ENCODE assay signal across 18 mouse cellular contexts in genomic region chr4:110120761-110121160, GRCm38 (mm10).
DNase-seq lines count a peak whose midpoint lies in the region; ATAC-seq lines count a peak whose summit lies in the region.
"Had no signal": no experiment of that assay in that cellular context is flagged by ENCODE, and none has a peak within 500 bp of the region (broad histone marks: within the 10 kb centered on the region; RNA-seq: fewer than 3 reads in every experiment).

No protein-coding gene starts in this region.

- 74% methylated on average over 9 of the region's 9 CpGs for WGBS in forebrain, embryonic 13.5 days
- WGBS in forebrain, embryonic 10.5 days: 89% methylated on average over 9 of the region's 9 CpGs
- WGBS in midbrain, embryonic 14.5 days: 36% methylated on average over 9 of the region's 9 CpGs

- no peak for DNase-seq in forebrain, embryonic 10.5 days (ENCODE audit: extremely low spot score, low spot score)
- peak; percentile 29 for DNase-seq in brain, adult 2 months (ENCODE audit: low read depth, low spot score)
- DNase-seq in forelimb bud, embryonic 11.5 days (ENCODE audit: low read depth, low spot score): peak; percentile 17
- peak; percentile 59 for DNase-seq in midbrain, embryonic 14.5 days
- DNase-seq in layer of hippocampus, adult 9-11 months: no peak
- no peak for DNase-seq in heart, adult 9 months (ENCODE audit: low spot score in 2 of 2)
- DNase-seq in urinary bladder, postnatal 14 days (ENCODE audit: low spot score): no peak
- DNase-seq: adrenal gland, postnatal 25 days; cerebellum, postnatal 36 days; gastrocnemius, postnatal 36 days; kidney, adult 9 months; liver; lung, embryonic 14.5 days; right cerebral cortex, postnatal 25 days; thymus, postnatal 36 days had no signal

- H3K27ac ChIP-seq in forebrain, embryonic 13.5 days: peak overlapping the region; percentile 27
- H3K27ac ChIP-seq in forebrain, embryonic 10.5 days: no peak overlapping the region
- H3K27ac ChIP-seq in midbrain, embryonic 14.5 days (replicated peaks; ENCODE audit: low read depth, low read length): peak overlapping the region; percentile 60
- H3K27ac ChIP-seq: heart, embryonic 13.5 days had no signal

- no peak overlapping the region for H3K4me3 ChIP-seq in forebrain, embryonic 13.5 days
- H3K4me3 ChIP-seq in forebrain, embryonic 10.5 days: no peak overlapping the region
- H3K4me3 ChIP-seq in midbrain, embryonic 14.5 days (replicated peaks; ENCODE audit: low read depth, low read length): no peak overlapping the region
- H3K4me3 ChIP-seq: heart, embryonic 13.5 days had no signal

- no peaks in the 10 kb centered on the region for H3K27me3 ChIP-seq in forebrain, embryonic 13.5 days
- no peaks in the 10 kb centered on the region for H3K27me3 ChIP-seq in forebrain, embryonic 10.5 days (ENCODE audit: poor library complexity, severe bottlenecking)
- no peaks in the 10 kb centered on the region for H3K27me3 ChIP-seq in midbrain, embryonic 14.5 days (ENCODE audit: control insufficient read depth, insufficient read depth, low read length)
- H3K27me3 ChIP-seq: heart, embryonic 13.5 days had no signal

- no peaks in the 10 kb centered on the region for H3K9me3 ChIP-seq in forebrain, embryonic 13.5 days (replicated peaks)
- H3K9me3 ChIP-seq in forebrain, embryonic 10.5 days: no peaks in the 10 kb centered on the region
- H3K9me3 ChIP-seq in midbrain, embryonic 14.5 days (ENCODE audit: control insufficient read depth, low read length): no peaks in the 10 kb centered on the region
- H3K9me3 ChIP-seq: heart, embryonic 13.5 days had no signal

- H3K4me1 ChIP-seq in forebrain, embryonic 13.5 days: 0 out of 2 replicates have a peak, but pooled peaks cover 10% of the 10 kb centered on the region
- H3K4me1 ChIP-seq in forebrain, embryonic 10.5 days: peaks cover 22% of the 10 kb centered on the region
- no peaks in the 10 kb centered on the region; the same call in 1 of the 2 replicates for H3K4me1 ChIP-seq in midbrain, embryonic 14.5 days (ENCODE audit: control insufficient read depth, insufficient read depth, low read length)
- H3K4me1 ChIP-seq: heart, embryonic 13.5 days had no signal

- no peak overlapping the region for H3K9ac ChIP-seq in forebrain, embryonic 13.5 days
- H3K9ac ChIP-seq in midbrain, embryonic 14.5 days (replicated peaks; ENCODE audit: low read length): 0 out of 2 replicates have a peak overlapping the region, but pooled peaks have one; percentile 10
- H3K9ac ChIP-seq: heart, embryonic 13.5 days; lung, embryonic 14.5 days had no signal

- no peak overlapping the region for H3K4me2 ChIP-seq in forebrain, embryonic 13.5 days
- 0 out of 2 replicates have a peak overlapping the region, but pooled peaks have one; percentile 2 for H3K4me2 ChIP-seq in midbrain, embryonic 14.5 days (ENCODE audit: low read length)
- H3K4me2 ChIP-seq: heart, embryonic 13.5 days; lung, embryonic 14.5 days had no signal

- ATAC-seq in forebrain, embryonic 13.5 days: peak; percentile 41; the same call in 1 of the 2 replicates
- peak; percentile 43; the same call in 1 of the 2 replicates for ATAC-seq in midbrain, embryonic 14.5 days (ENCODE audit: low FRiP score, low TSS enrichment)
- ATAC-seq: activated CD4-positive, CD25-positive, alpha-beta regulatory T cell, adult 4 months had no signal

- H3K36me3 ChIP-seq in forebrain, embryonic 13.5 days (ENCODE audit: poor library complexity, severe bottlenecking): no peaks in the 10 kb centered on the region
- H3K36me3 ChIP-seq in forebrain, embryonic 10.5 days (replicated peaks): no peaks in the 10 kb centered on the region
- H3K36me3 ChIP-seq in midbrain, embryonic 14.5 days (ENCODE audit: control insufficient read depth, insufficient read depth, low read length): no peaks in the 10 kb centered on the region
- H3K36me3 ChIP-seq: heart, embryonic 13.5 days had no signal

Comparison
In these comparisons a context has a peak if more than half of its experiments do, and no peak if none do; other contexts are left out.
1. DNase-seq: peak in brain, adult 2 months (single experiment), forelimb bud, embryonic 11.5 days (single experiment) and midbrain, embryonic 14.5 days (single experiment); none in forebrain, embryonic 10.5 days (single experiment), layer of hippocampus, adult 9-11 months (single experiment), heart, adult 9 months (0 of 2) and urinary bladder, postnatal 14 days (single experiment).